Mouse (Mus musculus) olfactory bulb, adult 2 months (tissue): ENCODE measurements at regions not wholly inside any gene's neighbourhood (a gene's known extent, or its start where the extent isn't known, plus 50 kb on each side); places are given as distances from the start of the nearest gene placed in this dataset.

Experiments
- CTCF ChIP-seq: fragments of 200-500 bp; IDR thresholded peaks from 2 replicates; pipeline ENCODE4 v1.5.1; 2012; ENCODE audit warnings: low read depth, mild to moderate bottlenecking, low read length, moderate library complexity; ENCODE audit not compliant: insufficient read depth
- POLR2A ChIP-seq: fragments of 200-500 bp; IDR thresholded peaks from 2 replicates; pipeline ENCODE4 v1.6.1; 2012; ENCODE audit warnings: mild to moderate bottlenecking, low read depth, low read length, moderate library complexity; ENCODE audit not compliant: insufficient read depth

DNA sequence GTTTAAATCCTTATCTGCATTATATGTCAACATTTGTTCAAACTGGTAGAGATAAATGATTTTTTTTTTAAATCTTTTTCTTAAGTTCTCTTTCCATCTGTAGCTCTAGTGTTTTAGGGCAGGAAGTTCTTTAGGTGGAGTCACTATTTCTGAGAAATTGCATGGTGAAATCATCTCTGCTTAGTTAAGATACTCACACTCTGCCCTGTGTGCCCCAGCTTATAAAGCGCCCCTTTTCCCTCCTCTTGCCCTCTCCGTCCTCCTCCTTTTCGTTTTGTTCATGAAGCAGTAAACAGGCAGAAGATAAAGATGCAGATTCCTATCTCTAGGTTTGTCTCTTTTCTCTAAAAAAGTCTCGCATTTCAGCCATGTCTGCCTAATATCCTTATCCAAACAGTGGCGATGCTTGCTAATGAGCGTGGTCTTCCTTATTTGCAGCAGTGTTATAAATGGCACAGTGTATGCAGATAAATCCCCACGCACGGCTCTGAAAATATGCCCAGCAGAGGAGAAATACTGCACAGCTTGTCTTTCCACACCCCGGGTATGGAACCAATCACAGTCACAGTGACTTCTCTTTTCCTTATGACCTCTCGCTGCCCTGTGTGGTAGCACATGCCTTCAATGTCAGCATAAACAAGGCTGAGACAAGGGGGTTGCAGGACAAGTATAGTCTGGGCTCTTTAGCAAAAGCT lies 852.7 kb downstream of the 5730522E02Rik start:
- TF ChIP-seq CTCF (no peak), POLR2A (no peak)
